Mouse (Mus musculus) ES-Bruce4 (cell line): ENCODE results near the gene Eif4e3. TPM values are rescaled to one million over a fixed set of nuclear protein-coding genes. Genes with fewer than 3 reads are reported as not detected.

Source experiments
- H3K27ac ChIP-seq: 2 replicates; pipeline ENCODE4 v1.5.1; 2012; ENCODE audit warnings: low read length, inconsistent platforms; ENCODE audit not compliant: insufficient read depth
- H3K27me3 ChIP-seq: 2 replicates; pipeline ENCODE4 v1.6.1; 2012; ENCODE audit warnings: mild to moderate bottlenecking, low read length, inconsistent platforms; ENCODE audit not compliant: control insufficient read depth, poor library complexity, insufficient read depth, severe bottlenecking
- H3K36me3 ChIP-seq: 2 replicates; pipeline ENCODE4 v1.6.1; 2012; ENCODE audit warnings: inconsistent platforms, mild to moderate bottlenecking, low read length, moderate library complexity; ENCODE audit not compliant: control insufficient read depth, poor library complexity, insufficient read depth, severe bottlenecking
- H3K4me1 ChIP-seq: one replicate; pipeline ENCODE4 v1.8.1; 2011; ENCODE audit warnings: low read length; ENCODE audit not compliant: control insufficient read depth, insufficient read depth
- H3K4me3 ChIP-seq: 2 replicates; pipeline ENCODE4 v1.5.1; 2011; ENCODE audit warnings: low read depth, mild to moderate bottlenecking, low read length
- H3K9ac ChIP-seq: 2 replicates; pipeline ENCODE4 v1.6.1; 2012; ENCODE audit warnings: low read depth, mild to moderate bottlenecking, inconsistent platforms; ENCODE audit not compliant: poor library complexity, severe bottlenecking
- H3K9me3 ChIP-seq: replicated peaks from 2 replicates; pipeline ENCODE4 v1.6.1; 2012; ENCODE audit warnings: mild to moderate bottlenecking, low read length, inconsistent platforms; ENCODE audit not compliant: control insufficient read depth, poor library complexity, insufficient read depth, severe bottlenecking
- CTCF ChIP-seq: IDR thresholded peaks from one replicate; pipeline ENCODE4 v1.8.1; 2011; ENCODE audit warnings: low read depth, low read length
- EP300 ChIP-seq: IDR thresholded peaks from 2 replicates; pipeline ENCODE4 v1.6.1; 2011; ENCODE audit warnings: low read depth, low read length; ENCODE audit not compliant: insufficient read depth
- POLR2A ChIP-seq: IDR thresholded peaks from one replicate; pipeline ENCODE4 v1.8.1; 2011; ENCODE audit warnings: low read length; ENCODE audit not compliant: insufficient read depth
- polyA plus RNA-seq: library from polyadenylated mRNA; stranded (reverse); fragments of >200 nt; gene quantifications from 2 replicates; pipeline ENCODE4 v1.2.4, GENCODE M21; 2011; ENCODE audit warnings: low read depth; ENCODE audit not compliant: missing spikeins, insufficient read depth, insufficient read length

Eif4e3 gene
- polyA plus RNA-seq, 1 experiment: 8.6 TPM

- Histone ChIP-seq H3K4me3 (no peak overlapping the region), H3K9me3 (no peaks in the 10 kb centered on the region), H3K36me3 (no peaks in the 10 kb centered on the region), H3K9ac (no peak overlapping the region), H3K27ac (no peak overlapping the region), H3K4me1 (no peaks in the 10 kb centered on the region), H3K27me3 (no peaks in the 10 kb centered on the region)
- TF ChIP-seq POLR2A (no peak), EP300 (no peak), CTCF (no peak)
These were observed 11.1 kb downstream of the Eif4e3 start for GRCm38 (mm10) chr6:99655488-99655887.

- TF ChIP-seq EP300 (no peak), POLR2A (no peak), CTCF (no peak)
- H3K4me3 ChIP-seq: no peak overlapping the region
These were observed 12.2 kb downstream of the Eif4e3 start for GRCm38 (mm10) chr6:99654343-99654742.

GRCm38 (mm10) chr6:99652341-99652740 lies 14.2 kb downstream of the Eif4e3 start:
- H3K27me3 ChIP-seq: no peaks in the 10 kb centered on the region
- H3K36me3 ChIP-seq: no peaks in the 10 kb centered on the region
- no peak overlapping the region for H3K9ac ChIP-seq
- TF ChIP-seq EP300: no peak
- H3K27ac ChIP-seq: no peak overlapping the region
- H3K4me3 ChIP-seq: no peak overlapping the region
- no peaks in the 10 kb centered on the region for H3K4me1 ChIP-seq
- H3K9me3 ChIP-seq: no peaks in the 10 kb centered on the region

More at GRCm38 (mm10) chr6:99654343-99654742, 12.2 kb downstream of the Eif4e3 start:
- Histone ChIP-seq H3K36me3 (no peaks in the 10 kb centered on the region), H3K9ac (no peak overlapping the region), H3K27ac (no peak overlapping the region), H3K4me1 (no peaks in the 10 kb centered on the region), H3K9me3 (no peaks in the 10 kb centered on the region), H3K27me3 (no peaks in the 10 kb centered on the region)

GRCm38 (mm10) chr6:99649307-99649706 lies 17.3 kb downstream of the Eif4e3 start:
- Histone ChIP-seq H3K9me3 (no peaks in the 10 kb centered on the region), H3K36me3 (no peaks in the 10 kb centered on the region), H3K27me3 (no peaks in the 10 kb centered on the region), H3K9ac (no peak overlapping the region), H3K4me1 (no peaks in the 10 kb centered on the region), H3K27ac (no peak overlapping the region), H3K4me3 (no peak overlapping the region)
- TF ChIP-seq POLR2A (no peak), EP300 (no peak)

GRCm38 (mm10) chr6:99646344-99646743 lies 20.2 kb downstream of the Eif4e3 start:
- H3K27ac ChIP-seq: no peak overlapping the region
- H3K9ac ChIP-seq: no peak overlapping the region
- no peak for TF ChIP-seq POLR2A
- TF ChIP-seq EP300: no peak
- no peak for TF ChIP-seq CTCF
- H3K27me3 ChIP-seq: no peaks in the 10 kb centered on the region
- H3K4me1 ChIP-seq: no peaks in the 10 kb centered on the region
- H3K36me3 ChIP-seq: no peaks in the 10 kb centered on the region
- H3K9me3 ChIP-seq: no peaks in the 10 kb centered on the region
- H3K4me3 ChIP-seq: no peak overlapping the region

- Histone ChIP-seq H3K4me3 (no peak overlapping the region), H3K36me3 (no peaks in the 10 kb centered on the region), H3K4me1 (no peaks in the 10 kb centered on the region), H3K27ac (no peak overlapping the region), H3K27me3 (no peaks in the 10 kb centered on the region), H3K9ac (no peak overlapping the region), H3K9me3 (no peaks in the 10 kb centered on the region)
- no peak for TF ChIP-seq EP300
- no peak for TF ChIP-seq POLR2A
- no peak for TF ChIP-seq CTCF
These were observed 21.7 kb downstream of the Eif4e3 start for GRCm38 (mm10) chr6:99644876-99645275.
